Mouse (Mus musculus) liver, embryonic 16.5 days (tissue): ENCODE results near the gene Polr1e. TPM values are rescaled to one million over a fixed set of nuclear protein-coding genes. Genes with fewer than 3 reads are reported as not detected.
"Not testable (repeated sequence)": the region's sequence is repeated elsewhere in the genome, so short reads cannot be mapped to it uniquely, and the experiment has no call there.

Experiments
- ATAC-seq: fragments of 200-750 bp; cut with Nextera tagmentation; 2 replicates; pipeline ENCODE4 v1.8.0; 2017; ENCODE audit warnings: low read depth, mild to moderate bottlenecking, moderate number of reproducible peaks, moderate library complexity
- H3K27ac ChIP-seq: fragments of 300-500 bp; sonication (generic); 2 replicates; pipeline ENCODE4 v1.5.1; 2014; ENCODE audit warnings: mild to moderate bottlenecking, low read length
- H3K27me3 ChIP-seq: fragments of 300-500 bp; sonication (generic); 2 replicates; pipeline ENCODE4 v1.6.1; 2014; ENCODE audit warnings: low read depth, low read length, mixed read lengths; ENCODE audit not compliant: control insufficient read depth, insufficient read depth
- H3K36me3 ChIP-seq: fragments of 300-500 bp; sonication (generic); 2 replicates; pipeline ENCODE4 v1.6.1; 2014; ENCODE audit warnings: mild to moderate bottlenecking; ENCODE audit not compliant: control insufficient read depth, insufficient read depth
- H3K4me1 ChIP-seq: fragments of 300-500 bp; sonication (generic); 2 replicates; pipeline ENCODE4 v1.6.1; 2014; ENCODE audit warnings: low read depth, low read length, mixed read lengths; ENCODE audit not compliant: control insufficient read depth
- H3K4me2 ChIP-seq: fragments of 300-500 bp; sonication (generic); 2 replicates; pipeline ENCODE4 v1.6.1; 2014; ENCODE audit warnings: low read depth, low read length, mixed read lengths
- H3K4me3 ChIP-seq: fragments of 300-500 bp; sonication (generic); 2 replicates; pipeline ENCODE4 v1.5.1; 2014; ENCODE audit warnings: low read depth, mild to moderate bottlenecking, low read length
- H3K9ac ChIP-seq: fragments of 300-500 bp; sonication (generic); 2 replicates; pipeline ENCODE4 v1.6.1; 2014; ENCODE audit warnings: low read depth, low read length
- H3K9me3 ChIP-seq: fragments of 300-500 bp; sonication (generic); replicated peaks from 2 replicates; pipeline ENCODE4 v1.6.1; 2016; ENCODE audit warnings: low read length; ENCODE audit not compliant: control insufficient read depth
- WGBS: fragments of 180-500 bp; shearing (Covaris S2); extraction: QIAGEN DNeasy Blood & Tissue Kit; methylation state at CpG from one replicate; pipeline ENCODE4 v1.1.7; 2014; ENCODE audit not compliant: insufficient replicate concordance; 5-methylcytosine and 5-hydroxymethylcytosine counted together
- polyA plus RNA-seq: library from polyadenylated mRNA; unstranded; fragments of >200 nt; fragmentation: Nextera tagmentation; extraction: Ambion mirVana; gene quantifications from 2 replicates; pipeline ENCODE4 v1.2.1, GENCODE M21; 2015

Polr1e gene
- polyA plus RNA-seq, 1 experiment from 2014 or later, result 11.4 TPM

DNA sequence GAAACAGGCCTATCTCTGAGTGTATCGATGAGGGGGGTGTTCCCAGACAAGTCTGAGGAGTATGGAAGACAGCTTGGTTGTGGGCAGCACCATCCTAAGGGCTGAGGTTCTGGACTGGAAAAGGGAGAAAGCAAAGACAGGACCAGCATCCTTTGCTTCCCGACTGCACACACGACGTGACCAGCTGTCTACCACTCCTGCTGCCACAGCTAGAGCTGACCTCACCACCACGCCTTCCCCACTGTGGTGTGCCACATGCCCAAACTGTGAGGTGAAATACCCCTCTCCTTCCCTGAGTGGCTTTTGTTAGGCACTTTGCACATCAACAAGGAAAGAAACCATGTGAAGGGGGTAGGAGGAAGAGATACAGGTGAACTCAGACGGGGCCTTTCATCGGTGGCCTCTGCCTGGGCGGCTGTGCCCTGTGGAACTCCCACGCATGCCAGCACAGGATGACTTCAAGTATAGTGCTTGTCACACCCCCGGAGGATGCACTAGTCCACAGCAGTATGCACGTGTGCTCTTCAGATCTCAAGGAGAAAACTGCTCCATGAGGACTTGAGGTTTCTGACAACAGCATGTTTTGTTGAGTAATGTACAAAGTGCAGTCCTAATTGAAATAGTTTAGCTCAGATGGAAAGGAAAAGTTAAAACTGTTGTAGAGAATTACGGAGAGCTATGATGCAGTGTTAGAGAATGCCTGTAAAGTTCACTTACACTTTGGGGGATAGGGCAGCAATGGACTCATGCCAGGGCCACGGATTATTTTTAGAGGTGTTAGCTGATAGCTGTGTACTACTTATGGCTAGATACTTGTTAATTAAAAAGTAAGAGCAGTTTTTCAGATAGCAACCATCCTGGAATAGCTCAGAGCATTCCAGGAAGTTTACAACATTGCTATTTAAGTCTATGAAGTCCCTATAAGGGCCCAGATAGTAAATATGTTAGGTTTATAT, 19.4 kb downstream of the Polr1e start:
- H3K9me3 ChIP-seq, result no peaks in the 10 kb centered on the region
- H3K9ac ChIP-seq, result no peak overlapping the region
- no peak overlapping the region for H3K4me2 ChIP-seq
- 76% methylated on average over 13 of the region's 13 CpGs for WGBS
- peaks cover 2% of the 10 kb centered on the region; the same call in 1 of the 2 replicates for H3K4me1 ChIP-seq
- H3K27ac ChIP-seq, result no peak overlapping the region
- H3K27me3 ChIP-seq, result no peaks in the 10 kb centered on the region
- no peak overlapping the region for H3K4me3 ChIP-seq
- no peaks in the 10 kb centered on the region for H3K36me3 ChIP-seq
- no peak for ATAC-seq

DNA sequence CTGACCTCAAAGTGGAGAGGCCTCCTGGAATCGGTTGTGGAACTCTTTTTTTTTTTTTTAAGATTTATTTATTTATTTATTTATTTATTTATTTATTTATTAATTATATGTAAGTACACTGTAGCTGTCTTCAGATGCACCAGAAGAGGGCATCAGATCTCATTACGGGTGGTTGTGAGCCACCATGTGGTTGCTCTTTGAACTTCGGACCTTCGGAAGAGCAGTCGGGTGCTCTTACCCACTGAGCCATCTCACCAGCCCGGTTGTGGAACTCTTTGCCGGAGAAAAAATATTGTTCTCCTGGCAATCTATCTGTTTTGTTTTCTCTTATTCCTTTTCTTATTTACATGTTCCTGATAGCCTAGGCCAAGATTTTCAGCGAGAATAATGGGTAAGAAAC, 20.5 kb downstream of the Polr1e start:
- H3K27ac ChIP-seq, H3K36me3 ChIP-seq, H3K9me3 ChIP-seq, H3K4me1 ChIP-seq, H3K4me3 ChIP-seq, H3K27me3 ChIP-seq, H3K4me2 ChIP-seq, H3K9ac ChIP-seq, ATAC-seq: not testable (repeated sequence)
- 42% methylated on average over 8 of the region's 8 CpGs for WGBS

DNA sequence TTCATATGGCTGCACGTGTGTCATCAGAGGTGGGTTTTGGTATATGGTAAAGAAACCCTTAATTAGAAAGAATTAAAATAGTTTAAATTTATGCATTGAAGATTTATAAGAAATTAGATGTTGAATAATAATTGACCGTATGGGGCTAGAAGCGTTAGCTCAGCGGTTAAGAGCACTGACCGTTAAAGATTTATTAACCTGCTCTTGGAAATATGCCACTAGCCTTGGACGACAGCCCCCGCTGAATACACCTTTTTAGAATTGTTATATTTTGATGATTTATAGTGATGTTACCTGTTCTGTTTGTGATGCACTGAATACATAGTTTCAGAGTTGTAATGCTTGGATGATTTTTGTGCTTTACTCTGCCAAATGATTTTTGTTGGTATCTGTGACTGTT, 21.2 kb downstream of the Polr1e start:
- H3K4me3 ChIP-seq, H3K9me3 ChIP-seq, H3K9ac ChIP-seq, ATAC-seq, H3K4me1 ChIP-seq, H3K4me2 ChIP-seq, H3K27me3 ChIP-seq, H3K27ac ChIP-seq, H3K36me3 ChIP-seq: not testable (repeated sequence)
- 79% methylated on average over 7 of the region's 7 CpGs for WGBS

DNA sequence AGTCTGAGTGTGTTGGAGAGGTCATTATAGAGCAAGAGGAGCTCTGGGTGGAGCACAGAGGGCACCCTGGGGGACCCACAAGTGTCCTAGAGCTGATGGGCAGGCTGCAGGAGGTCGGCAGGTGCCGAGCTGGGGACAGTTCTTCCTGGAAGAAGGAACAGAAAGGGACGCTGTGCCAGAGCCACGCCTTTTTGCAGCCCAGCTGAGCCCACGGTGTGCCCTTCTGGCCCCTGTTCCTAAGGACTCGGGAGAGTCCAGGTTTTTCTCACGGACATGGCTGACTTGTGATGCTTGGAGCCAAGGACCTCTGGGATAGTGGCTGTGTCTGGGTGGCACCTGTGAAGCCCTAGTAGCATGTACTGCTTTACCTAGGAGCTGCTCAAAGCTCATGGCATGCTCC, 22.4 kb downstream of the Polr1e start:
- no peaks in the 10 kb centered on the region for H3K9me3 ChIP-seq
- no peak for ATAC-seq
- WGBS, result 73% methylated on average over 7 of the region's 7 CpGs

DNA sequence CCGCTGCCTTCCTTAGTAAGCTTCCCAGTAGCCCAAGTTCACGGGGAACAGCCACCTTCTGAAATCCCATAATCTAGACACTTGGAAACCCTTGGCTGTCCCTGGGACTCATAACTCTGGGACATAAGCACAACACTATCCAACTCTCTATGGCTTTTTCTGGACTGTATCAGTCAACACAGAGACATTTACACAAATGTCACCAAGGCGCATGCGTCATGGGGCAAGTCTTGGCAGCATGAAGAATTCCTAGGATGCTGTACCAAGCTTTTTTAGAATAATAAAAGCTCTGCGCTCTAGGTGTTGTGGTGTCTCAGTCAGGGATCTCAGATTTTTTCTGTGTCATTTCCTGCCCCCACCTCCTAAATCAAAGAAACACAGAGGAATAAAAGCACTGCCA, 28.3 kb downstream of the Polr1e start:
- no peak overlapping the region for H3K27ac ChIP-seq
- no peaks in the 10 kb centered on the region for H3K9me3 ChIP-seq
- H3K27me3 ChIP-seq, result no peaks in the 10 kb centered on the region
- 89% methylated on average over 5 of the region's 5 CpGs for WGBS
- H3K9ac ChIP-seq, result no peak overlapping the region
- no peak for ATAC-seq
- H3K4me1 ChIP-seq, result no peaks in the 10 kb centered on the region
- no peak overlapping the region for H3K4me3 ChIP-seq
- H3K4me2 ChIP-seq, result no peak overlapping the region
- H3K36me3 ChIP-seq, result no peaks in the 10 kb centered on the region

More for the DNA sequence above, 22.4 kb downstream of the Polr1e start:
- Histone ChIP-seq H3K9ac (no peak overlapping the region), H3K36me3 (no peaks in the 10 kb centered on the region), H3K4me2 (no peak overlapping the region), H3K27me3 (no peaks in the 10 kb centered on the region), H3K4me1 (no peaks in the 10 kb centered on the region; the same call in 1 of the 2 replicates), H3K27ac (no peak overlapping the region), H3K4me3 (no peak overlapping the region)

DNA sequence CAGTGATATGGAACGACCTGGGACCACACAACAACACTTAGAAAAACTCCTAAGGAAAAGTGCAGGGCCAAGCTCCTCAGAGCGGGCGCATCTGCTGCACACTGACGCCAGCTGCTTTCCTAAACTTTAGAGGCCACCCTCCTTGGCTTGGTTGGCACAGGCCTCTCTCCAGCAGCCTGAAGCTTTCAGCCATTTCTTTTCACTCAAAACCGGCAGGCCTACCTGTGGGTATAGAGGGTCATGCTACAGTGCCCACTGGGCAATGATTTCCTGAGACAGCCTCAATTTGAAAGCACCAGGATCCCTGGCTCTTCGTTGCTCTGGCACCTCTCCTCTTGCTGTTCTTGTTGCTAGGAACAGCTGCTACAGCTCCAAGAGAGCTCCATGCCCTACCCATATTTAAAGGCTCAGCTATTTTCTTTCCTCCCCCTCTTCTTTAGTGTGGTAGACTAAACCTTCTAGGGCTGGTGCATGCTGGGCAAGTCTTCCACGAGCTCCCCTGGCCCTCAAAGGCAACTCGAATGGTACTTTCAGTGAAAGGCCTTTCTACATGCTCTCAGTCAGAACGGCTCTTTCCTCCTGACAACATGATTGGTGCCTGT, 29.0 kb downstream of the Polr1e start:
- ATAC-seq, result no peak
- H3K36me3 ChIP-seq, result no peaks in the 10 kb centered on the region
- no peak overlapping the region for H3K9ac ChIP-seq
- 68% methylated on average over 9 of the region's 9 CpGs for WGBS
- no peaks in the 10 kb centered on the region for H3K9me3 ChIP-seq
- no peaks in the 10 kb centered on the region for H3K27me3 ChIP-seq
- H3K27ac ChIP-seq, result no peak overlapping the region
- no peaks in the 10 kb centered on the region for H3K4me1 ChIP-seq
- no peak overlapping the region for H3K4me3 ChIP-seq
- H3K4me2 ChIP-seq, result no peak overlapping the region

DNA sequence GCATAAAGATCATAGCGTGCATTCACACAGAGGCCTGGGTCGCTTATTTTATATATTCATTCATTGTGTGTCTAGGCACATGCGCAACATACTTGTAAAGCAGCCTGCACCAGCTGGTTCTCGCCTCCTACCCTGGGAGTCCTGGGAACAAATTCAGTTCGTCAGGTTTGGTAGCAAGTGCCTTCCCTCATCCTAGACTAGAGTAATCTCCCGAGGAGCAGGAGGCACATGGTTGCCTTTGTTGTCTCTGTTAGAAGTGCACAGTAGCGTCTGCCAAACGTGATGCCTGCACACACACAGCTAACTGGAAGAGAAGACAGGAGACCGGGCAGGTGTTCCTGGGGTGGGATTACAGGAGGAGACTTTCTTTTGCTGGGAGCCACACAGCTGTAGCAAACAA, 29.6 kb downstream of the Polr1e start:
- Histone ChIP-seq H3K27ac (no peak overlapping the region), H3K4me1 (no peaks in the 10 kb centered on the region), H3K4me3 (no peak overlapping the region), H3K9me3 (no peaks in the 10 kb centered on the region), H3K4me2 (no peak overlapping the region), H3K27me3 (no peaks in the 10 kb centered on the region), H3K9ac (no peak overlapping the region), H3K36me3 (no peaks in the 10 kb centered on the region)
- ATAC-seq, result no peak
- 72% methylated on average over 9 of the region's 9 CpGs for WGBS

DNA sequence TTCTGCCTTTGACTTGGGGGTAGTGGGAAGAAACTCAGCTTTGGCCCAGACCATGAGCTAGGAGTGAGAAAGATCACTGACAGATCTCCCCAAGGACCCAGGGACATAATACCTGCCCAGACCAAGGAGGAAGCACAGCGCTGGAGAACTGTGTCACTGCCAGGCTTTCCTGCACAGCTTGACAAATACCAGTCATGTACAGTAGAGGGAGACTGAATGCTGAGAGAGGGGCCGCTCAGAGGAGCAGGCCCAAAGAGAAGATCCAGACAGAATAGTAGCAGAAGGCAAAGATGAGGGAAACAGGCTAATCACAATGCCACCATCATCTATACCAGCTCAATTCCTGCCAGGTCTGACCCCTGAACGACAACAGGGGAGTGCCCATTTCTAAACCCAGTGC, 36.5 kb downstream of the Polr1e start:
- H3K27ac ChIP-seq, result no peak overlapping the region
- H3K36me3 ChIP-seq, result no peaks in the 10 kb centered on the region
- no peak overlapping the region for H3K9ac ChIP-seq
- H3K4me1 ChIP-seq, result no peaks in the 10 kb centered on the region
- no peak overlapping the region for H3K4me3 ChIP-seq
- no peaks in the 10 kb centered on the region for H3K9me3 ChIP-seq
- H3K27me3 ChIP-seq, result no peaks in the 10 kb centered on the region
- ATAC-seq, result no peak
- 44% methylated on average over 3 of the region's 3 CpGs for WGBS
- no peak overlapping the region for H3K4me2 ChIP-seq

DNA sequence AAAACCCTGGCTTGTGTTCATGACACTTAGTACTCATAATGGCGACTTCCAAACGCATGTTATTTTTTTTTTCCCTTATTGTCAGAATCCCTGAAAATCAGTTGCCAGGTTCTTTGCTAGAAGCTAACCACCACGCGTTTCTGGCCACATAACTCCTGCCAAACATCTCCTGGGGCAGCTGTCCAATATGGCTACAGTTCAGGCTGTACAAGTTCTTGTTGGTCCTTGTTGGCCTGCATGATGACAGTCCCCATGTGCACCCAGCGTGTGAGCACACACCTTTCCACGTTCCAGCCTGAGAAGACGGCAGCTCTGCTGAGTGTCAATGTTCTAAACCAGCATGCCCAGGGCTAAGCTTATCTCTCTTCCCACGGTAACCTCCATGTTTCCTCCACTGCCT, 37.1 kb downstream of the Polr1e start:
- H3K4me1 ChIP-seq, result no peaks in the 10 kb centered on the region
- H3K9ac ChIP-seq, result no peak overlapping the region
- 63% methylated on average over 8 of the region's 8 CpGs for WGBS
- H3K9me3 ChIP-seq, result no peaks in the 10 kb centered on the region
- H3K36me3 ChIP-seq, result no peaks in the 10 kb centered on the region
- no peak overlapping the region for H3K27ac ChIP-seq
- no peak for ATAC-seq
- H3K27me3 ChIP-seq, result no peaks in the 10 kb centered on the region
- H3K4me2 ChIP-seq, result no peak overlapping the region
- H3K4me3 ChIP-seq, result no peak overlapping the region
